Mouse (Mus musculus) retina, adult 2 months (tissue): ENCODE results near the gene Dazap1.
"Not testable (repeated sequence)": the region's sequence is repeated elsewhere in the genome, so short reads cannot be mapped to it uniquely, and the experiment has no call there.

ENCODE experiments used
- DNase-seq: peaks from one replicate; pipeline ENCODE4 v3.0.0-alpha.2; 2012; ENCODE audit warnings: low read depth, low spot score

The Dazap1 gene

GRCm38 (mm10) chr10:80260642-80261584, at the start of gene Dazap1, which contains the start of gene Gamt:
Dazap1 (plus strand) TSS chr10:80261486.
Gamt (minus strand) TSS chr10:80261012.
- DNase-seq: peak; percentile 81

- not testable (repeated sequence) for DNase-seq
Observed at GRCm38 (mm10) chr10:80211547-80212103, 49.7 kb upstream of the Dazap1 start.

- DNase-seq: no peak
Observed at GRCm38 (mm10) chr10:80215048-80215772, 46.1 kb upstream of the Dazap1 start.

DNA sequence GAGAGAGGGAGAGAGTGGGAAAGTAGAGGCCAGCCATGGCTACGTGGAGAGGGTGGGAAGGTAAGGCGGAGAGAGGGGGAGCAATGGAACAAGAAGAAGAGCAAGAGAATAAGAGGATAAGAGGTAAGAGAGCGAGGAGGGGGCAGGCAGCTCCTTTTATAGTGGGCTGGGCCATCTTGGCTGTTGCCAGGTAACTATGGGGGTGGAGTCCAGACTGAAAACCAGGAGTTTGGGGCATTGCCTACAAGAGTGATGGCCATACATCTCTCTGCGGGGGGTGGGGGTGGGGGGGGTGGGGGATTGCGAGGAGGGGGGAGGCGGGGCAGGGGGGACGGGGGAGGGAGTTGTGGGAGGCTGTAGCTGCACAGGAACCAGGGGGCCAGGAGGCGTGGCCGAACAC, 40.6 kb upstream of the Dazap1 start:
- no peak for DNase-seq

DNA sequence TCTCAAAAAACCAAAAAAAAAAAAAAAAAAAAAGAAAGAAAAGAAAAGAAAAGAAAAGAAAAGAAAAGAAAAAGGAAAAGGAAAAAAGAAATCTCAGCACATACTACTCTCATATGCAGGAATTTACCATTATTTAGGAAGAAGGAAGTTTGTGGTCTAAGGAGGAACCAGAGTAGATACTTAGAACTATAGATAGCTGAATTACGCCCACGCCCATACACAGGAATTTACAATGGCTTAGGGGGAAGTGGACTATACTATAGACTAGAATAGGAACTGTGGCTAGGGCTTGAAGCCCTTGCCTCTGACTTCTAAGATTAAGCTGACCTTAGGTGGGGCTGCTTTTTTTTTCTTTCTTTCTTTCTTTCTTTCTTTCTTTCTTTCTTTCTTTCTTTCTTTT, 38.1 kb upstream of the Dazap1 start:
- DNase-seq: not testable (repeated sequence)

- no peak for DNase-seq
Observed at GRCm38 (mm10) chr10:80226071-80226415, 35.2 kb upstream of the Dazap1 start.

- DNase-seq: peak; percentile 93
Observed at GRCm38 (mm10) chr10:80226416-80227165, 34.7 kb upstream of the Dazap1 start, which contains the start of gene Mum1. Mum1 (plus strand) TSS chr10:80226434.

GRCm38 (mm10) chr10:80227166-80227539, 34.1 kb upstream of the Dazap1 start:
- DNase-seq: no peak

GRCm38 (mm10) chr10:80227877-80228775, 33.2 kb upstream of the Dazap1 start:
- no peak for DNase-seq

DNA sequence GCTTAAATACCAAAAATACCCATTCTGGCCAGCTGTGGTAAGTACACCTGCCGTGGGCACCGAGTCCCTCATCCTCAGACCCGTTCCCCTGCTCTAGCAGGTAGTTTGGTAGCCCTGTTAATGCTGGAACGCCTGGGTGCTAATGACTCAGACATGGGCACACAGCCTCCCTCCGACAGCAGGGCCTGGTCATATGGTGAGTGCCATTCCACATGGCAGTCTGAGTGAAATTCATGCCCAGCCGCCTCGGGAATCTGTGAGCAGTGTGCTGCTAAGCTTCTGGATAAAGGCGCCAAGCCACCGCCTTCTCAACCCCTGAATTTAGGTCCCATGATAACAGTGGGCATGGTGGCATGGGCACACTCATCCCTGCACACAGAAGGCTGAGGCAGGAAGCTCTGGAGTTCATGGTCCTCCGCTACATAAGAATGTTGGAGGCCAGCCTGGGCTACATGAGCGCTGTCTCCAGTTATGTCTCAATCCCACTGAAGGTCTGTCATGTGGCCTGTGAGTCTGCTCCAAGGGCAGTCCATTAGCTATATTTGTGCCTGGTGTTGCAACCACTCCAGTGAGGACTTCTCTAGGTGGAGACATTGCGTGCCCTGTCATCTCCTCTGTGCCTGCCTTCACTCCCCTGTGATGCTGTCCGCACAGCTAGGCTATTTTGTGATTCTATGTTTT, 25.0 kb upstream of the Dazap1 start:
- DNase-seq: no peak

DNA sequence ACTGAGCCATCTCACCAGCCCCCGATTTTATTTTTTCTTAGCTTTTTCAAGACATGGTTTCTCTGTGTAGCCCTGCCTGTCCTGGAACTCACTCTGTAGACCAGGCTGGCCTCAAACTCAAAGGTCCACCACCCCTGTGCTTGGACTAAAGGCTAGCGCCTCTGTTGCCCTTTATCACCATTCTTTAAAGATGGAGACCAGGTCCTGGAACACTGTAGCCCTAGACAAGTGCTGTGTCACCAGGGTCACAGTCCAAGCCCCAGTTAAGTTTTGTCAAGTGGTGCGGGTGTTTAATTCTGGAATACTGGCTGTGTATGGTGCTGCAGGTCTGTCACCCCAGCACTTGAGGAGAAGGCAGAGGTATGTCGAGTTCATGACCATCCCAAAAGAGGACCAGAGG, 24.3 kb upstream of the Dazap1 start:
- DNase-seq: no peak

DNA sequence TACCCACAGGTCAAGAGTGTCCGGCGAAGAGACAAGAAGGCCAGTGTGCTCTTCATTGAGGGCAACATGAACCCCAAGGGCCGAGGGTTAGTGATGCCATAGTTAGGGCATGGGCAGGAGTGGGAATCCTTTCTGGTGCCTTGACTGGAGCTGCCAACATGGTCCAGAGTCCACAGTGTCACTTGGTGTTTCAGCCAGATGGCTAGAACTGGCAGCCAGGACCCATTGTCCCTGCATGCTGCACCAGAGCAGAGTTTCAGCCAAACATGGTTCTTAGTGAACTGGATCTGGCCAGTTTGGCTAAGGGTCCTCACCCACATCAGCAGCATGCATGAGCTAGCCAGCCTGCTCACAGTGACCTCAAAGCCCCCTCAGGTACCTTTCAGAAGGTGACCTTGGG, 23.0 kb upstream of the Dazap1 start:
- DNase-seq: no peak

DNA sequence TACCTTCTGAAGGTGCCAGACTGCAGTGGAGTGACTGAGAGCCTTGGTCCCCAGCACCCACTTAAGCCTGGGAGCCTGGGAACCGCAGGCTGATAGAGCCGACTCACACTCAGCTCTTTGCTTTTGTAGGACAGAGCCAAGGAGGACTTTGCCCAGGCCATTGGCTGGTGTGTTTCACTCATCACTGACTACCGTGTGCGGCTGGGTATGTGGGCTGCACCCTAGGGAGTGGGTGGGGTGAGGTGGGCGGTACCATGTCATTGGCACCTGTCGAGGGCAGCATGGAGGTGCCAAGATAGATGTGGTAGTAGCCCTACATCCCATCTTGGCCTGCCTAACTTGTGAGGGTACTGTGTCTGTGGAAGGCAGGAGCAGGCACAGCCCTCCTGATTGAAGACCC, 21.5 kb upstream of the Dazap1 start:
- DNase-seq: no peak

DNA sequence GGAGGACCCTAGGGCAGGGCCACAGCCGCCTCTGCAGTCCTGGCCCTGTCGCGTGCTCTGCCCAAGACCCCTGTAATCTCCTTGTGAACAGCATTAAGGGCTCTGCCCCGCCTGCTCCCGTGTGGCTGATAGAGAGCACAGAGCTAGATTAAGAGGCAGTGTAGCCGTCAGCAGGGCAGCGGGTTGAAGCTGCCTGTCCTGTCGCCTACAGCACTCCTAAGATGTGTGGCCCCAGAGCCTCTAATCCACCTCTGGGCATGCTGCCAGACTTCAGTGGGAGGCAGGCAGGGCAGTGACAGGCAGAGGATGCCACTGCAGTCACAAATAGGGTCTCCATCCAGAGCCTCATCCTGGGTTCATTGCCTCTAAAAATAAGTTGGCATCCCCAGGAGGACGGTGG, 19.2 kb upstream of the Dazap1 start:
- peak; percentile 59 for DNase-seq

DNA sequence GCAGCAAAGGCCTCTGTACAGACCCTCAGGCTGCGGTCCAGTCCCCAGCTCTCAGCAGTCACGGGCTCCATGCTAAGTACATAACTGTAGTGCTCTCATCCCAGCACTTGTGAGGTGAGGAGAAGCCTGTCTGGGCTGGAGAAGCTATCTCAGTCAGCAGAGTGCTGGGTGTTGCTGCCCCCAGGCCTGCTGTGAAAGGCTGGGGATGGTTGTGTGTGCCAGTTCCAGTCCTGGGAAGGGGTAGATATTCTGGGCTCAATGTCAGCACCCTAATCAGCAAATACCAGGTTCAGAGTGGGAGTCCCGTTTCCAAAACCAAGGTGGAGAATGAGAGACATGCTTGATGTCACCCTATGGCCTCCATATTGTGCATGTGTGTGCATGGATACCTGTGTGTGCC, 18.7 kb upstream of the Dazap1 start:
- DNase-seq: no peak

DNA sequence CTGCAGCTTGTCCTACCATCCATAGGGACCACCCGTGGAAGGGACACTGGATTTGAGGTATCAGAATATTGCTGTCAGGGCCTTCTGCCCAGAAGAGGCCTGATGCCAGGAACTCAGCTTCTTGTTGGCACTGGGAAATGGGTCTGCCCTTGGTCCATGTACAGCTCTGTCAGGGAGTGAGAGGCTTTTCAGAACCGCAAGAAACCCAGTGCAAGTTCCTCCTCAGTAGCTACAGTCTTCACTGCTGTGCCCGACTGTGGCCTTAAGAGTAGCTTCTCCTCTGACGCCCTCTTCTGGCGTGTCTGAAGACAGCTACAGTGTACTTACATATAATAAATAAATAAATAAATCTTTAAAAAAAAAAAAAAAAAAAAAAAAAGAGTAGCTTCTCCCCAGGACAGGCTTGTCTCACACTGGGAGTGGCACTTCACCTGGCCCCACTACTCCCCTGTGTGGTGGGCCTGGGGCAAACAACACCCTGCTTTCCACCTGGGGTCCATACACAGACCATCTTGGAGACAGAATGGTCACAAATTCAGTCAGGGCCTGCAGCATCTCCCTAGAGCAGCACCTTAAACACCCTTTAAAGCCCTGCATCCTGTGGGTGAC, 16.4 kb upstream of the Dazap1 start:
- no peak for DNase-seq

DNA sequence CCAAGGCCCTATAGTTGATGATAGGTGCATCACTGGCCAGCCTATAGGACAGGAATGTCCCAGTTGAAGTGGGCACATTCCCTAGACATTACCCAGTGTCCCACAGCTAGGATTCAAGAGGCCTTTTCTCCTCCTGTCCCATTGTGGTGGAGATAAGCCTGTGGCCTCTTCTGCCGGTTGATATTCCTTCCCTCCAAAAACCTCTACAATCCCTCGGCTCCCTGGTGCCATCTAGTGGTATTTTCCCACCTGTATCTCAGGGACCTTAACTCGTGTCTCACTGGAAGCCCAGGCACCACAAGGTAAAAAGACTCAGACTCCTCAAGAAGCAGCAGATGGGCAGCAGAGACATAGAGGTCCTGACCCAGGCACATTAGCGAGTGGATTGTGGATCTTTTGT, 15.7 kb upstream of the Dazap1 start:
- DNase-seq: peak; percentile 70

- no peak for DNase-seq
Observed at GRCm38 (mm10) chr10:80247849-80248248, 13.4 kb upstream of the Dazap1 start.

DNA sequence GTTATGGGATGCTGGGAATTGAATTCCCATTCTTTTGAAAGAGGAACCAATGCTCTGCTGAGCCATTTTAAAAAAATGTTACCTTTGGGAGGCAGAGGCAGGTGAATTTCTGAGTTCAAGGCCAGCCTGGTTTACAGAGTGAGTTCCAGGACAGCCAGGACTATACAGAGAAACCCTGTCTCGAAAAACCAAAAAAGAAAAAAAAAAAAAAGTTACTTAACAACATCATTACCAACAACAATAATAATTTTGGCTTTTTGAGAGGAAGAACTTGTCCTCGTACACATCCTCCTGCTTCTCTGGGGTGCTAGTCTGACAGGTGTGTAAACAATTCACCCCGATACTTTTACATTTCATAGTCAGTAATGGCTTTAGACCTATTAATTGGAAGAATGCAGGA, 12.8 kb upstream of the Dazap1 start:
- DNase-seq: not testable (repeated sequence)
